Mouse (Mus musculus) megakaryocyte, embryonic 14.5 days (primary cell): Measurements from ENCODE around the gene 1110008P14Rik.

ENCODE experiments used
- FLI1 ChIP-seq: IDR thresholded peaks from 2 replicates; pipeline ENCODE4 v1.6.1; 2012; ENCODE audit warnings: low read length, inconsistent platforms, mixed read lengths
- GATA1 ChIP-seq: IDR thresholded peaks from 3 replicates; pipeline ENCODE4 v1.6.1; 2012; ENCODE audit warnings: mixed read lengths, low read length, inconsistent platforms, borderline replicate concordance

DNA sequence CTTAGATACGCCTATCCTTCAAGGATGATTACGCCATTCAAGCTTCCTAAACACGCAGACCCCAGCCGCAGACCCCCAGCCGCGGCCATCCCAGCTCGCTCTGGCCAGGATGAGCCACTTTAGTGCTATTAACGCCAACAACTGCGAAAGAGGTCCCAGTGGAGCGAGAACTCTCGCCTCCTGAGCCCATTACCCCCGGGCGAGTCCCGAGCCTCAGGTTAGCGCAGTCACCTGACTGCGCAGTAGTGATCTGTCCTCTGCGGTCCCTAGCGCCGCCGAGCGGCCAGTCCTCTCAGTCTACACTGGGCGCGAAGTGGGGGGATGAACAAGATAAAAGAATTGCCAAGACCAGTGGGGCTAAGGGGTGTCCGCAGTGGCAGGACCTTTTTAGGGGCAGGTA lies 20.3 kb downstream of the 1110008P14Rik start:
- TF ChIP-seq GATA1 (no peak), FLI1 (no peak)
